Mouse (Mus musculus): ENCODE measurements around the gene B830017H08Rik. TPM values are rescaled to one million over a fixed set of nuclear protein-coding genes. Genes with fewer than 3 reads are reported as not detected.
A peak's percentile ranks its signal among the peaks of the same experiment; 100 is the strongest.

Gene B830017H08Rik
- polyA plus RNA-seq, 1 experiment, result 0.02 TPM

DNA sequence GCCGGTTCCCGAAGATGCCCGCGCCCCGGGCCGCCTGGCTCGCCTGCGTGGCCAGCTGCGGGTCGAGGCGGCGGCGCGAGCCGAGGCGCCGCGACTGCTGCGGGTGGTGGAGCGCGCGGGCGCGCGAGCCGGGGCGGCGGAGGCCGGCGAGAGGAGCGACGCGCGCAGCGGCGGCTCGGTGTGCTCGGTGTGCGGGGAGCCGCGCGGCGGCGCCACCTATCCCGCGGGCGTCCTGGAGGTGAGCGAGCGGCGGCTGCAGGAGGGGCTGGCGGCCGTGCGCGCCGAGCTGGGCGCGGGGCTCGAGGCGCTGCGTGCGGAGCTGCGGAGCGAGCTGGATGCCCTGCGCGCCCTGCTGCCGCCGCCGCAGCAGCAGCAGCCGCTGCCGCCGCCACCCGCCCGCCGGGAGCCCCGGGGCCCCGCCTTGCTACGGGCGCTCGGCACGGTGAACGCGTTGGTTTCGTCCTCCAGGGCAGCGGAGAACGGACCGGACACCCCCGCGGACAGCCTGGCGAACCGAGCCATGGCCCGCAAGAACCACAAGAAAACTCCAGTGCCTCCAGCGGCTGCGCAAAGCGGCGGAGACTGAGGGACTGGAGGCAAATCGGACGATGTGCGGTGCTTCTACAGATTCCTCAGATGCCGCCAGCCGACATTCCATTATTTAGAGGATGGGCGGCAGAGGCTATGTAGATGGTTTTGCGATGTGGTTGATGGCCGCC, 919 bp downstream of the B830017H08Rik start:
- no peak for TF ChIP-seq POLR2AphosphoS2 (IDR thresholded peaks at IDR 0.05; ENCODE audit: insufficient read length, low read depth)
- no peak for TF ChIP-seq USF1 (IDR thresholded peaks at IDR 0.05; ENCODE audit: low read depth)
- no peak for TF ChIP-seq SRF (IDR thresholded peaks at IDR 0.05; ENCODE audit: control insufficient read depth, insufficient read length, low read depth)
- TF ChIP-seq TCF3 (IDR thresholded peaks at IDR 0.05; ENCODE audit: insufficient read length, low read depth), result no peak
- no peak for TF ChIP-seq TCF12 (IDR thresholded peaks at IDR 0.05; ENCODE audit: insufficient read depth, poor library complexity, severe bottlenecking)
- no peak for TF ChIP-seq MAX (IDR thresholded peaks at IDR 0.05; ENCODE audit: low read depth)
- TF ChIP-seq E2F4 (IDR thresholded peaks at IDR 0.05; ENCODE audit: insufficient read depth), result no peak
- TF ChIP-seq POLR2A (IDR thresholded peaks at IDR 0.05; ENCODE audit: insufficient read length, low read depth), result no peak
- no peak for TF ChIP-seq REST (IDR thresholded peaks at IDR 0.05; ENCODE audit: insufficient read depth, insufficient read length)
- TF ChIP-seq MYOG (IDR thresholded peaks at IDR 0.05; ENCODE audit: control insufficient read depth in 1 of 3, insufficient read depth in 1 of 3, insufficient read length in 2 of 3, low read depth in 2 of 3), result no peak
- TF ChIP-seq CEBPB (IDR thresholded peaks at IDR 0.05; ENCODE audit: insufficient read depth, poor library complexity, severe bottlenecking), result no peak
- TF ChIP-seq MYOD1 (IDR thresholded peaks at IDR 0.05; ENCODE audit: control insufficient read depth in 1 of 3, insufficient read length in 2 of 3, low read depth in 2 of 3), result no peak
- Histone ChIP-seq H3K79me2 (ENCODE audit: control insufficient read depth, insufficient read depth) (no peaks in the 10 kb centered on the region), H3K4me2 (ENCODE audit: low read depth) (peak overlapping the region; percentile 44), H3K4me3 (no peak overlapping the region), H3K27me3 (ENCODE audit: control insufficient read depth, insufficient read depth, insufficient read length) (peaks cover 66% of the 10 kb centered on the region), H3K36me3 (ENCODE audit: control insufficient read depth, insufficient read depth) (no peaks in the 10 kb centered on the region), H3ac (ENCODE audit: control insufficient read depth, insufficient read length) (no peak overlapping the region)

DNA sequence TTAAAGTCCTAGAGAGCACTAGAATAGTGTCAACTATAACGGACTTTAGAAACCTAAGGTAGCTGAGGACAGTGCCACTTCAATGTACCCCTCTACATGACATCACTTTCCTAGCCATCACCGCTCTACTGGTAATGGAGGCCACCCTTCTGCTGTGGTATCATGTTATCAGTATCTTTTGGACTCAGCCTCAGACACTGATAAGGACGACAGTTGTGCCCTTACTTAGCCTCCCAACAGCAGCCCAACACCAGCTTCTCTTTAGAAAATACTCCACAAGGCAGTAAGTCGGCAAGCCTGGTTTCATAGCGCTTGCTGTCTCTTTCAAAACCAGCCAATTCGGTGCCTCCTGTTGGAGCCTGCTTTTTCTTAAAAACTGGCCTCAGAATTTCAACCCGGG, 1.6 kb downstream of the B830017H08Rik start:
- Histone ChIP-seq H3K4me3 (no peak overlapping the region), H3K27me3 (ENCODE audit: control insufficient read depth, insufficient read depth, insufficient read length) (peaks cover 65% of the 10 kb centered on the region), H3ac (ENCODE audit: control insufficient read depth, insufficient read length) (no peak overlapping the region), H3K4me2 (ENCODE audit: low read depth) (peak overlapping the region; percentile 44), H3K79me2 (ENCODE audit: control insufficient read depth, insufficient read depth) (no peaks in the 10 kb centered on the region), H3K36me3 (ENCODE audit: control insufficient read depth, insufficient read depth) (no peaks in the 10 kb centered on the region)
- TF ChIP-seq TCF12 (IDR thresholded peaks at IDR 0.05; ENCODE audit: insufficient read depth, poor library complexity, severe bottlenecking) (no peak), MYOD1 (IDR thresholded peaks at IDR 0.05; ENCODE audit: control insufficient read depth in 1 of 3, insufficient read length in 2 of 3, low read depth in 2 of 3) (no peak), SRF (IDR thresholded peaks at IDR 0.05; ENCODE audit: control insufficient read depth, insufficient read length, low read depth) (no peak), TCF3 (IDR thresholded peaks at IDR 0.05; ENCODE audit: insufficient read length, low read depth) (no peak), CEBPB (IDR thresholded peaks at IDR 0.05; ENCODE audit: insufficient read depth, poor library complexity, severe bottlenecking) (no peak), POLR2AphosphoS2 (IDR thresholded peaks at IDR 0.05; ENCODE audit: insufficient read length, low read depth) (no peak), E2F4 (IDR thresholded peaks at IDR 0.05; ENCODE audit: insufficient read depth) (no peak)

DNA sequence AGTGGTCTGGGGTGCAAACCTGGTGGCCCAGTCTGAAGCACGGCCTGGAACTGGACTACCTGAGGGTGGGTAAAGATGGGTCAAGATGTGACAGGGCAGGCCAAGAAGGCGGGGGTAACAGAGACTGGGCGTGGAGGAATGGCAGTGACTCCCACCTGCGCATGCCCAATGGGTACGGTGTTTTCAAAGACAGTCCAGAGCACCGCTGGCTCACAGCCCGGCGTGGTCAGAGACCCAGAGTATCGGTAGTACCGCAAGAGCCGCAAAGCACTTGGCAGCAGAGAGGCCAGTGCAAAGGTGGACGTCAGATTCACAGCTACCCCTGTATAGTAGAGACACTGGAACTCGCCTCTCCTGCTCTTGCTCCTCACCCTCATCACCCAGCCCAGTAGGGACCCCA, 2.6 kb downstream of the B830017H08Rik start:
- Histone ChIP-seq H3K27me3 (ENCODE audit: control insufficient read depth, insufficient read depth, insufficient read length) (peaks cover 56% of the 10 kb centered on the region), H3ac (ENCODE audit: control insufficient read depth, insufficient read length) (no peak overlapping the region), H3K79me2 (ENCODE audit: control insufficient read depth, insufficient read depth) (no peaks in the 10 kb centered on the region), H3K4me3 (no peak overlapping the region), H3K36me3 (ENCODE audit: control insufficient read depth, insufficient read depth) (no peaks in the 10 kb centered on the region), H3K4me2 (ENCODE audit: low read depth) (no peak overlapping the region)
- TF ChIP-seq POLR2AphosphoS2 (IDR thresholded peaks at IDR 0.05; ENCODE audit: insufficient read length, low read depth), result no peak
- no peak for TF ChIP-seq POLR2A (IDR thresholded peaks at IDR 0.05; ENCODE audit: insufficient read length, low read depth)
- TF ChIP-seq USF1 (IDR thresholded peaks at IDR 0.05; ENCODE audit: low read depth), result no peak
- TF ChIP-seq E2F4 (IDR thresholded peaks at IDR 0.05; ENCODE audit: insufficient read depth), result no peak
- TF ChIP-seq MYOG (IDR thresholded peaks at IDR 0.05; ENCODE audit: control insufficient read depth in 1 of 3, insufficient read depth in 1 of 3, insufficient read length in 2 of 3, low read depth in 2 of 3), result no peak
- TF ChIP-seq CEBPB (IDR thresholded peaks at IDR 0.05; ENCODE audit: insufficient read depth, poor library complexity, severe bottlenecking), result no peak
- no peak for TF ChIP-seq SRF (IDR thresholded peaks at IDR 0.05; ENCODE audit: control insufficient read depth, insufficient read length, low read depth)
- TF ChIP-seq TCF3 (IDR thresholded peaks at IDR 0.05; ENCODE audit: insufficient read length, low read depth), result no peak
- no peak for TF ChIP-seq REST (IDR thresholded peaks at IDR 0.05; ENCODE audit: insufficient read depth, insufficient read length)
- TF ChIP-seq MAX (IDR thresholded peaks at IDR 0.05; ENCODE audit: low read depth), result no peak
- no peak for TF ChIP-seq MYOD1 (IDR thresholded peaks at IDR 0.05; ENCODE audit: control insufficient read depth in 1 of 3, insufficient read length in 2 of 3, low read depth in 2 of 3)
- TF ChIP-seq TCF12 (IDR thresholded peaks at IDR 0.05; ENCODE audit: insufficient read depth, poor library complexity, severe bottlenecking), result no peak

DNA sequence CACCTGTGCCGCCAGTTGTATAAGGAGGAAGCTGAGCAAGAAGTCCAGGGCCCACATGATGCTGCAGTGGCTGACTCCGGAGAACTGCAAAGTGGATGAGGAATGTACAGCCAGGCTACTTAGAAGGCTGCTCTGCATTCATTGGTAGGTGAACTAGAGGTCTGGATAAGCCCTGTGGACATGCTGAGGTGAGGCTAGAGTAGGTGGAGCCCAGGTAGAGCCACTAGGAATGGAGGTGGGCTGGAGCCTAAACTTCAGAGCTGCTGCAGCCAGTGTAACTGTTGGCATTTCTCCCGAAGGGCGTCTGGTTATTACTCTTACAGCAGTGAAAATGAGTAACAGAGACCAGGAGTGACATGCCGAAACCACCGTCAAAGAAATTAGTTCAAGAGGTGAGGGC, 5.1 kb downstream of the B830017H08Rik start, which contains the start of gene Car15:
Gene Car15, minus strand, starts transcription at position 314 of the 400 bp plus-strand sequence.
- TF ChIP-seq REST (IDR thresholded peaks at IDR 0.05; ENCODE audit: insufficient read depth, insufficient read length) (no peak), MYOD1 (IDR thresholded peaks at IDR 0.05; ENCODE audit: control insufficient read depth in 1 of 3, insufficient read length in 2 of 3, low read depth in 2 of 3) (no peak), USF1 (IDR thresholded peaks at IDR 0.05; ENCODE audit: low read depth) (no peak), CEBPB (IDR thresholded peaks at IDR 0.05; ENCODE audit: insufficient read depth, poor library complexity, severe bottlenecking) (no peak), MAX (IDR thresholded peaks at IDR 0.05; ENCODE audit: low read depth) (no peak), TCF3 (IDR thresholded peaks at IDR 0.05; ENCODE audit: insufficient read length, low read depth) (no peak), SRF (IDR thresholded peaks at IDR 0.05; ENCODE audit: control insufficient read depth, insufficient read length, low read depth) (no peak), POLR2AphosphoS2 (IDR thresholded peaks at IDR 0.05; ENCODE audit: insufficient read length, low read depth) (no peak), POLR2A (IDR thresholded peaks at IDR 0.05; ENCODE audit: insufficient read length, low read depth) (no peak), TCF12 (IDR thresholded peaks at IDR 0.05; ENCODE audit: insufficient read depth, poor library complexity, severe bottlenecking) (no peak), MYOG (IDR thresholded peaks at IDR 0.05; ENCODE audit: control insufficient read depth in 1 of 3, insufficient read depth in 1 of 3, insufficient read length in 2 of 3, low read depth in 2 of 3) (no peak)
- Histone ChIP-seq H3K27me3 (ENCODE audit: control insufficient read depth, insufficient read depth, insufficient read length) (peaks cover 30% of the 10 kb centered on the region), H3ac (ENCODE audit: control insufficient read depth, insufficient read length) (no peak within 1 kb of the TSS), H3K4me3 (no peak within 1 kb of the TSS), H3K4me2 (ENCODE audit: low read depth) (no peak within 1 kb of the TSS), H3K79me2 (ENCODE audit: control insufficient read depth, insufficient read depth) (no peaks in the 10 kb centered on the region), H3K36me3 (ENCODE audit: control insufficient read depth, insufficient read depth) (no peaks in the 10 kb centered on the region)
